ENCODE assay signal across 7 mouse cellular contexts in genomic region chr1:52501688-52502133, GRCm38 (mm10). TPM values are rescaled to one million over a fixed set of nuclear protein-coding genes. Genes with fewer than 3 reads are reported as not detected.
DNase-seq lines count a peak whose midpoint lies in the region; ATAC-seq lines count a peak whose summit lies in the region.

No protein-coding gene starts in this region.

- 18% methylated on average over 10 of the region's 10 CpGs for WGBS in liver, embryonic 16.5 days (ENCODE audit: insufficient replicate concordance)
- WGBS in midbrain, embryonic 10.5 days, result 72% methylated on average over 10 of the region's 10 CpGs

- H3K4me3 ChIP-seq in liver, embryonic 16.5 days (ENCODE audit: low read depth, low read length), result no peak overlapping the region
- H3K4me3 ChIP-seq in midbrain, embryonic 10.5 days, result no peak overlapping the region

- H3K27me3 ChIP-seq in liver, embryonic 16.5 days (ENCODE audit: control insufficient read depth, insufficient read depth, low read depth, low read length), result peaks cover 2% of the 10 kb centered on the region; the same call in 1 of the 2 replicates
- peaks cover 42% of the 10 kb centered on the region for H3K27me3 ChIP-seq in midbrain, embryonic 10.5 days (ENCODE audit: low read depth, poor library complexity, severe bottlenecking)

- no peak overlapping the region for H3K4me2 ChIP-seq in liver, embryonic 16.5 days (ENCODE audit: low read depth, low read length)

- peak; percentile 35 for DNase-seq in thymus, postnatal 4 days
- no peak for DNase-seq in thymus, adult 18-20 months
- DNase-seq in cerebellum, postnatal 25 days, result peak; percentile 77 to 81
- peak; percentile 27 for DNase-seq in testis, postnatal 14 days (ENCODE audit: low spot score)
- no peak for DNase-seq in midbrain, embryonic 10.5 days (ENCODE audit: low spot score)
- no peak for DNase-seq in left cerebral cortex, adult 18-20 months (ENCODE audit: low spot score in 2 of 2)

- no peaks in the 10 kb centered on the region; the same call in 1 of the 2 replicates for H3K4me1 ChIP-seq in liver, embryonic 16.5 days (ENCODE audit: control insufficient read depth, low read depth, low read length)
- no peaks in the 10 kb centered on the region; the same call in 1 of the 2 replicates for H3K4me1 ChIP-seq in midbrain, embryonic 10.5 days

- H3K9me3 ChIP-seq in liver, embryonic 16.5 days (replicated peaks; ENCODE audit: control insufficient read depth, low read length), result no peaks in the 10 kb centered on the region
- H3K9me3 ChIP-seq in midbrain, embryonic 10.5 days (replicated peaks), result no peaks in the 10 kb centered on the region

- ATAC-seq in liver, embryonic 16.5 days (ENCODE audit: low read depth), result 0 out of 2 replicates have a peak, but pooled peaks have one; percentile 15

- H3K27ac ChIP-seq in liver, embryonic 16.5 days (ENCODE audit: low read length), result no peak overlapping the region; the same call in 1 of the 2 replicates
- no peak overlapping the region for H3K27ac ChIP-seq in midbrain, embryonic 10.5 days (replicated peaks)

- H3K36me3 ChIP-seq in liver, embryonic 16.5 days (ENCODE audit: control insufficient read depth, insufficient read depth), result no peaks in the 10 kb centered on the region
- H3K36me3 ChIP-seq in midbrain, embryonic 10.5 days, result no peaks in the 10 kb centered on the region

- no peak overlapping the region for H3K9ac ChIP-seq in liver, embryonic 16.5 days (ENCODE audit: low read depth, low read length)

RNA-seq across cellular contexts. Expression of gene Nab1, which starts 1.2 kb away (rescaled TPM):
- 9.4 and 10.8 TPM in 2 replicates for polyA plus RNA-seq in liver, embryonic 16.5 days (2015; fragmentation: Nextera tagmentation; extraction: Ambion mirVana)
- 2.4 and 2.7 TPM in 2 replicates for polyA plus RNA-seq in midbrain, embryonic 10.5 days (2016; fragmentation: Nextera tagmentation; extraction: Ambion mirVana)
- 10 to 100 TPM; 37.3 to 41.6 TPM for total RNA-seq in left cerebral cortex, adult 18-20 months (2021)

Comparison
In these comparisons a context has a peak if more than half of its experiments do, and no peak if none do; other contexts are left out.
1. DNase-seq: peak in thymus, postnatal 4 days (single experiment), cerebellum, postnatal 25 days (2 of 2) and testis, postnatal 14 days (single experiment); none in thymus, adult 18-20 months (0 of 2), midbrain, embryonic 10.5 days (single experiment) and left cerebral cortex, adult 18-20 months (0 of 2).